Mouse (Mus musculus): Measurements from ENCODE around the gene Golm1.

DNA sequence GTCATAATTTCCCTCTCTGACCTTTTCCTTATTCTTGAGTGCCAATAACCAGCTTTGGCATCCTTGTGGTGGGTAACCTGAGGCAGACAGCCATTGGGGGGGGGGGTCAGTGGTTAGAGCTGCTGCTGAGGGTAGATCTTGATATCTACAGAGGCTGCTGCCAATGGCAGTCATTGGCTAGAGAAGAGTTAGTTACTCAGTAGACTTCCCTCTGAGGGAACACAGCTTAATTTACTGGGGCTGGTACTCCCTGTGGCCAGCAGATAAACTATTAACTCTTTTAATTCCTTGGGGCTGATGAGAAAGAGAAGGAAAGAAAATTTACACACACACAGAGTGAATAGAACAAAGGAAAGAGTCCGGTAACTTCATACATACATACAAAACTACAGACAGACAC, 43.9 kb upstream of the Golm1 start:
- TF ChIP-seq CTCF (IDR thresholded peaks at IDR 0.05) (no peak), EP300 (IDR thresholded peaks at IDR 0.05; ENCODE audit: insufficient read depth, low read depth, low read length) (no peak)
